Mouse (Mus musculus) left cerebral cortex, postnatal 14 days (tissue): ENCODE data around the gene Lin54. TPM values are rescaled to one million over a fixed set of nuclear protein-coding genes. Genes with fewer than 3 reads are reported as not detected.

Experiments used
- microRNA-seq, 2 experiments: library from miRNA; unstranded; fragments of <30 nt; microRNA quantifications; one replicate each; pipeline ENCODE4 v1.2.0; 2022
- total RNA-seq, 2 experiments: library from RNA; stranded (reverse); gene quantifications; 2 replicates each; pipeline ENCODE4 v1.2.3; 2021

The Lin54 gene
- total RNA-seq, 2 experiments from 2014 or later: 15.5 to 17.3 TPM

Small RNAs within 50 kb of the gene (microRNA-seq; reads per million reads assigned to microRNA genes)
- 0 reads per million in 2 experiments for gene Gm23222

Other genes with a start within 250 kb of the Lin54 start
- gene Sec31a, start 84.4 kb downstream of the Lin54 start, total RNA-seq: 100 to 1,000 TPM; 108 to 112 TPM
- gene Cops4, start 17.7 kb upstream of the Lin54 start, total RNA-seq: 10 to 100 TPM; 73.3 to 73.8 TPM
- gene Plac8, start 71.6 kb upstream of the Lin54 start, total RNA-seq: not detected
- gene Coq2, start 174.5 kb upstream of the Lin54 start, total RNA-seq: 10 to 100 TPM; 63.3 to 64.4 TPM
- gene Hpse, start 219.1 kb upstream of the Lin54 start, total RNA-seq: 1 to 10 TPM; 2.7 to 2.8 TPM